22 mouse cellular contexts compared by ENCODE assay signal in genomic region chr14:75794324-75794723, GRCm38 (mm10). TPM values are rescaled to one million over a fixed set of nuclear protein-coding genes. Genes with fewer than 3 reads are reported as not detected.
DNase-seq lines count a peak whose midpoint lies in the region; ATAC-seq and TF ChIP-seq lines count a peak whose summit lies in the region.
"Had no signal": no experiment of that assay in that cellular context is flagged by ENCODE, and none has a peak within 500 bp of the region (broad histone marks: within the 10 kb centered on the region; RNA-seq: fewer than 3 reads in every experiment).

No protein-coding gene starts in this region.

- DNase-seq in liver, adult 2 months (ENCODE audit: extremely low read depth, low read depth, low spot score): peak; percentile 64
- DNase-seq in liver: no peak
- peak; percentile 6 for DNase-seq in Muller cell, postnatal 12 days (ENCODE audit: inconsistent ontology term)
- peak; percentile 73 for DNase-seq in yolk sac, embryonic 10.5 days (ENCODE audit: low spot score)
- no peak for DNase-seq in heart, adult 18-20 months
- no peak for DNase-seq in thymus, postnatal 10 days (ENCODE audit: low spot score in 2 of 2)
- DNase-seq: adrenal gland, postnatal 36 days; cerebellum, adult 11 months; cerebellum, postnatal 10 days; gastrocnemius, postnatal 10 days; layer of hippocampus, adult 9-11 months; thymus, postnatal 14 days had no signal

- H3K27me3 ChIP-seq in liver, adult 2 months (ENCODE audit: control insufficient read depth, insufficient read depth, low read length): no peaks in the 10 kb centered on the region
- peaks cover 6% of the 10 kb centered on the region; the same call in 1 of the 2 replicates for H3K27me3 ChIP-seq in kidney, embryonic 15.5 days
- H3K27me3 ChIP-seq: midbrain, embryonic 13.5 days had no signal

- no peak overlapping the region for H3K4me3 ChIP-seq in liver, adult 2 months (ENCODE audit: insufficient read depth, low read depth, low read length)
- no peak overlapping the region for H3K4me3 ChIP-seq in kidney, embryonic 15.5 days (replicated peaks)
- H3K4me3 ChIP-seq: forebrain, embryonic 10.5 days; hindbrain, embryonic 10.5 days; liver, embryonic 15.5 days; megakaryocyte, embryonic 14.5 days; midbrain, embryonic 13.5 days had no signal

- no peaks in the 10 kb centered on the region for H3K36me3 ChIP-seq in liver, adult 2 months (ENCODE audit: control insufficient read depth, insufficient read depth, low read length)
- H3K36me3 ChIP-seq in kidney, embryonic 15.5 days: no peaks in the 10 kb centered on the region
- H3K36me3 ChIP-seq: forebrain, embryonic 10.5 days; hindbrain, embryonic 10.5 days; liver, embryonic 15.5 days; midbrain, embryonic 13.5 days had no signal

- TF ChIP-seq POLR2A in liver, adult 2 months (IDR thresholded peaks at IDR 0.05; ENCODE audit: extremely low read depth, insufficient read depth, low read length): no peak

- no peaks in the 10 kb centered on the region for H3K9me3 ChIP-seq in kidney, embryonic 15.5 days (replicated peaks)
- H3K9me3 ChIP-seq: forebrain, embryonic 10.5 days; hindbrain, embryonic 10.5 days; liver, embryonic 15.5 days; midbrain, embryonic 13.5 days had no signal

- H3K79me2 ChIP-seq in liver, adult 2 months (ENCODE audit: control insufficient read depth, insufficient read depth, low read length): no peaks in the 10 kb centered on the region

- H3K9ac ChIP-seq in liver, adult 2 months (ENCODE audit: low read depth, low read length): peak overlapping the region; percentile 13; the same call in 1 of the 2 replicates
- H3K9ac ChIP-seq in kidney, embryonic 15.5 days: no peak overlapping the region
- H3K9ac ChIP-seq: liver, embryonic 15.5 days; midbrain, embryonic 13.5 days had no signal

- H3K4me1 ChIP-seq in liver, adult 2 months (ENCODE audit: control insufficient read depth, insufficient read depth, low read length): peaks cover 34% of the 10 kb centered on the region
- 0 out of 2 replicates have a peak, but pooled peaks cover 5% of the 10 kb centered on the region for H3K4me1 ChIP-seq in kidney, embryonic 15.5 days
- H3K4me1 ChIP-seq: liver, embryonic 15.5 days; midbrain, embryonic 13.5 days had no signal

- TF ChIP-seq CTCF in liver, adult 2 months (IDR thresholded peaks at IDR 0.05; ENCODE audit: low read depth, low read length): no peak

- H3K27ac ChIP-seq in liver, adult 2 months (replicated peaks; ENCODE audit: insufficient read depth, low read depth, low read length): peak overlapping the region; percentile 79
- H3K27ac ChIP-seq in kidney, embryonic 15.5 days: no peak overlapping the region
- H3K27ac ChIP-seq: forebrain, embryonic 10.5 days; hindbrain, embryonic 10.5 days; liver, embryonic 15.5 days; midbrain, embryonic 13.5 days had no signal

- WGBS in liver, adult 2 months: 46% methylated on average over 6 of the region's 6 CpGs
- WGBS in kidney, embryonic 15.5 days: 77% methylated on average over 6 of the region's 6 CpGs

- ATAC-seq in kidney, embryonic 15.5 days (replicated peaks; ENCODE audit: low FRiP score): 0 out of 2 replicates have a peak, but pooled peaks have one; percentile 36
- ATAC-seq: forebrain, embryonic 16.5 days; hindbrain, embryonic 16.5 days; intestine, postnatal 0 days; midbrain, embryonic 13.5 days had no signal

- H3K4me2 ChIP-seq in kidney, embryonic 15.5 days: no peak overlapping the region
- H3K4me2 ChIP-seq: heart, embryonic 11.5 days; liver, embryonic 15.5 days; midbrain, embryonic 13.5 days had no signal

RNA-seq across cellular contexts. Expression of gene Slc25a30, which starts 7.5 kb away (rescaled TPM):
- 10.5 and 14.8 TPM in 2 replicates for total RNA-seq in liver, adult 2 months (2014; rRNA removed)
- 7.3 and 17.4 TPM in 2 replicates for polyA plus RNA-seq in liver, adult 2 months (2012; rRNA removed)
- polyA plus RNA-seq in kidney, embryonic 15.5 days (2015; fragmentation: Nextera tagmentation; extraction: Ambion mirVana): 9.7 and 10.4 TPM in 2 replicates
- 10 to 100 TPM; 16.6 to 18.5 TPM for total RNA-seq in heart, adult 18-20 months (2021)

RNA-seq across cellular contexts. Expression of gene Cog3, which starts 40.0 kb away (rescaled TPM):
- 10.9 and 12.3 TPM in 2 replicates for total RNA-seq in liver, adult 2 months (2014; rRNA removed)
- polyA plus RNA-seq in liver, adult 2 months (2012; rRNA removed): 4.2 and 5.3 TPM in 2 replicates
- 21.2 and 21.6 TPM in 2 replicates for polyA plus RNA-seq in kidney, embryonic 15.5 days (2015; fragmentation: Nextera tagmentation; extraction: Ambion mirVana)
- total RNA-seq in heart, adult 18-20 months (2021): 10 to 100 TPM; 13.4 to 14.9 TPM

RNA-seq across cellular contexts. Expression of gene Tpt1, which starts 50.6 kb away (rescaled TPM):
- total RNA-seq in liver, adult 2 months (2014; rRNA removed): 1,382 and 1,429 TPM in 2 replicates
- 1,392 and 1,422 TPM in 2 replicates for polyA plus RNA-seq in liver, adult 2 months (2012; rRNA removed)
- 1,011 and 1,156 TPM in 2 replicates for polyA plus RNA-seq in kidney, embryonic 15.5 days (2015; fragmentation: Nextera tagmentation; extraction: Ambion mirVana)
- 1,000 to 10,000 TPM; 2,629 to 3,296 TPM for total RNA-seq in heart, adult 18-20 months (2021)

Comparison
In these comparisons a context has a peak if more than half of its experiments do, and no peak if none do; other contexts are left out.
1. DNase-seq: peak in liver, adult 2 months (single experiment), Muller cell, postnatal 12 days (single experiment) and yolk sac, embryonic 10.5 days (single experiment); none in liver (single experiment), heart, adult 18-20 months (0 of 2) and thymus, postnatal 10 days (0 of 2).